Mouse (Mus musculus): ENCODE data around the gene Tsn.

Gene Tsn

GRCm38 (mm10) chr1:118311622-118312326 lies at the start of gene Tsn:
TSS of gene Tsn (minus strand) at chr1:118311739.
- peak; percentile 6 for DNase-seq (ENCODE audit: low spot score)

GRCm38 (mm10) chr1:118359071-118359761 lies 47.7 kb upstream of the Tsn start:
- no peak for DNase-seq (ENCODE audit: low spot score)

GRCm38 (mm10) chr1:118349922-118350321 lies 38.4 kb upstream of the Tsn start:
- DNase-seq (ENCODE audit: low spot score), result no peak

- DNase-seq (ENCODE audit: low spot score), result no peak
These were observed 32.3 kb upstream of the Tsn start for GRCm38 (mm10) chr1:118343649-118344435.

GRCm38 (mm10) chr1:118337921-118338320 lies 26.4 kb upstream of the Tsn start:
- no peak for DNase-seq (ENCODE audit: low spot score)

- DNase-seq (ENCODE audit: low spot score), result no peak
These were observed 24.3 kb upstream of the Tsn start for GRCm38 (mm10) chr1:118335847-118336246.

DNA sequence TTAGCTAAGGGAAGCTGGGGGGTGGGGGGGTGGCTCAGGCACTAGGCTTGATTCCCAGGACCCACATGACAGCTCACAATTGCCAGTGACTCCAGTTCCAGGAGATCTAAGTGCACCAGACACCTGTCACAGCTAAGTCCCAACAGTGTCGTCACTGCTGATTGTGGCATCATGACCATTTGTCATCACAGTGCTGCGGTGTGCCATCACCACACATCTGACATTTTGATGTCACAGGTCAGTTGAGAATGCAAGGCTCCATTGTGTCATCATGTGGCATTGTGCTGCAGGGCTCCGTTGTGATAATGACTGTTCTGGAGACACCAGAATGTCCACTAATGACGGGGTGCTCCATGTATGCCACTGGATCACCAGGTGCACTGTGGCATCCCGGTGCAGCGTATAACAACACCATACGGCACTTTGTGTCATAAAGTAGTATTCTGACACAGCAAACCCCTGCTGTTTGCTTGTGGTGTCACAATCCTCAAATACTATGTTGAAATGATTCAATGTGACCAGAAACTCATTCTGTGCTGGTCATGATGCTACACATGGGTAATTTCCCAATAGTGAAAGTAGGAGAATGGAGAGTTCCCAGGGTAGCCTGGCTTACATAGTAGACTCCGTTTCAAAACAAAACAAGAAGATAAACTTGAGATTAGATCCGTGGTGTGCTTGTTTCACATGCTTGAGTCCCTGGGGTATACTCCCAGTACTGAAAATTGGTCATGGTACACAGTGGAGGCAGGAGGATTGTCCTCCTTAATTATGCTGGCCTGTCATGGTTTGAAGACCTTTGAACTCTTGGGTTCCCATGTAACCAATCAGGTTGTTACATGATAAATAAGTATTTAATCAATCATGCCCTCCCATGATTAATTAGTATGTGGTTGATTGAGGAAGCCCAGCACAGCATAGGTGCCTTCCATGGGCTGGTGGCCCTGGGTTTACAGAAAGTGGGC lies 23.5 kb upstream of the Tsn start:
- DNase-seq (ENCODE audit: low spot score), result no peak

- DNase-seq (ENCODE audit: low spot score), result peak; percentile 95
These were observed 10.2 kb upstream of the Tsn start, which contains the start of gene Nifk for GRCm38 (mm10) chr1:118321661-118322201. TSS of gene Nifk (plus strand) at chr1:118321839.

- DNase-seq (ENCODE audit: low spot score), result peak; percentile 68
These were observed 9.2 kb upstream of the Tsn start for GRCm38 (mm10) chr1:118320696-118321095.

- peak; percentile 81 for DNase-seq (ENCODE audit: low spot score)
These were observed 538 bp downstream of the Tsn start for GRCm38 (mm10) chr1:118310780-118311621.

GRCm38 (mm10) chr1:118297719-118298118 lies 13.8 kb downstream of the Tsn start:
- no peak for DNase-seq (ENCODE audit: low spot score)

DNA sequence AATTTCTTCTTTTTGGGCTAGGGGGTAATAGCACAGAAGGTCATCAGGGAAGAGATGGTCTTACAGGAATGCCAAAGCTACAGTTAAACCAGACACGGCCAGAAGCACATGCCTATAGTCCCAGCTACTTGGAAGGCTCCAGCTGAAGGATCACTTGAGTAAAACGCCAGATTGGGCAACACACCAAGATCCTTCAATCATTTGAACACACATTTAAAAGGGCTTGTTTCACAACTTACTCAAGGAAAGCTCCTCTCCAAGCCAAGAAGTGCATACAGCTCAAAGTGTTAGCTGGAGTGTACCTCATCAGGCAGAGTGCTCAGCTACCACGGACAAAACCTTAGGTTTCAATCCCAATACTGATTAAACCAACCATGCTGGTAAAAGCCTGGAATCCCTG lies 14.9 kb downstream of the Tsn start:
- no peak for DNase-seq (ENCODE audit: low spot score)

- DNase-seq (ENCODE audit: low spot score), result no peak
These were observed 16.7 kb downstream of the Tsn start for GRCm38 (mm10) chr1:118294826-118295225.

DNA sequence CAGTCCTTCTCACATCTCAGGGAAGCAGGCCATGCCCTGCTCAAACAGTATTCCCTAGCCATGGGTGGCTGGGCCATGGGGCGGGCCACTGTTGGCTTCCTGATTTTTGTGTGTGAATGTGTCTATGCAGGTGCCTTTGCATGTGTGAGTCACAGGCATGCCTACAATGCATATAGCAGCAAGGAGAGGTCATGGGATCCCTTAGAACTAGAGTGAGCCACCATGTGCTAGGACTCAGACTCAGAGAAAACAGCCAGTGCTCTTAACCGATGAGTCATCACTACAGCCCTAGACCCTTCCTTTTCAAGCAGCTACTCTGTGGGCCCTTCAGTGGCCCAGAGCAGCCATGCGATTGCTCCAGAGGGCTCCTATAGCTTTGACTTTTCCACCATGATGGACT lies 17.3 kb downstream of the Tsn start:
- DNase-seq (ENCODE audit: low spot score), result no peak

DNA sequence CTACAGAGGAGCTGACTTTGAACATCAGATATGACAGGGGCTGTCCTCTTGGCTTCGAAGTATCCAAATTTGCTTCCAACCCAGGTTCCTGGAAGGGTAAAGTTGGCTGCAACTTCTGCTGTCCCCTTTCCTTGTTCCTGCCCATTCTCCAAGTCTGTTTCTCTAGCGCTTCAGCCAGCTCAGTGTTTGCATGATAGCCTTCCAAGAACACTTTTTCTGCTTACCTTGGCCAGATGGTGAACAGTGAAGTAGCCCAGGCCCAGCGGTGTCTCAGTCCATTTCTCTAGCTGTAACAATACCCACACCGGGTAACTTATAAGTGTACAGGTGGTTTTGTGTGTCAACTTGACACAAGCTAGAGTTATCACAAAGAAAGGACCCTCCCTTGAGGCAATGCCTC lies 19.2 kb downstream of the Tsn start:
- DNase-seq (ENCODE audit: low spot score), result no peak

- peak; percentile 9 for DNase-seq (ENCODE audit: low spot score)
These were observed 36.4 kb downstream of the Tsn start for GRCm38 (mm10) chr1:118275139-118275538.

DNA sequence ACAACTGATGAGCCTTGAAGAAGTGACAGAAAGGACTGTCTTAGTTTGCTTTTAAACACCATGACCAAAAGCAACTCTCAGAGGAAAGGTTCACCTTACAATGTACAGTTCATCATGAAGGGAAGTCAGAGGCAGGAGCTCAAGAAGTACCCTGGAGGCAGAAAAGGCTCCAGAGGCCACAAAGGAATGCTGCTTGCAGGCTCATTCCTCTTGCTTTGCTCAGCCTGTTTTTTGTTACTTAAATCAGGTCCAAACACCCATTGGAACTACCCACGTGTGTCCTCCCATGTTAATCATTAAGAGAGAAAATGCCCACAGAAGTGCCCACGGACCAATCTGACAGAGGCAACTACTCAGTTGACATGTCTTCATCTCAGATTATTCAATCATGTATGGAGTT lies 59.6 kb downstream of the Tsn start:
- DNase-seq (ENCODE audit: low spot score), result no peak

All from c-Kit-positive CD71-positive TER-119-positive erythroid progenitor cells, embryonic 14.5 days (primary cell).